Mouse (Mus musculus) testis, postnatal 14 days (tissue): Measurements from ENCODE around the gene Lrrc8c.
"Not testable (repeated sequence)": the region's sequence is repeated elsewhere in the genome, so short reads cannot be mapped to it uniquely, and the experiment has no call there.

Source experiments
- DNase-seq: peaks from one replicate; pipeline ENCODE4 v3.0.0; 2021; ENCODE audit warnings: low spot score

Lrrc8c gene

GRCm38 (mm10) chr5:105602585-105602984 is 83.4 kb downstream of the Lrrc8c start:
- peak; percentile 55 for DNase-seq

DNA sequence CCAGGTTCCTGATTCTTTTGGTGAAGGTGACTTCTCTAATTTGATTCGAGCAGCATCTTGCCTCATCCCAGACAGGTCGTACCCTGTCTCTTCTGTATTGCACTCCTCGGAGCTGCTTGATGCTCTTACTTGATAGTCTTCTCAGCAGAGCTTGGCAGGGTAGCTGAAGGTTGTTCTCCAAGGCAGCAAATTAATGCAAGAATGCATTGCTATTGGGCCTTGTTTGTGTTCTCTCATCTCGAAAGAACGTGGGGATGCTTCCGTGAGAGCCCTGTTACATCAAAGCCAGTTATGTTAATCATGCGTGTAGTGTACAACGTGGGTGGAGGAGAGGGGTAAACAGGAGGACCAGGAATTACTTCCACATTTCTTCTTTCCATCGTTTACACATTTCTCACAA is 86.5 kb downstream of the Lrrc8c start:
- DNase-seq, result no peak

DNA sequence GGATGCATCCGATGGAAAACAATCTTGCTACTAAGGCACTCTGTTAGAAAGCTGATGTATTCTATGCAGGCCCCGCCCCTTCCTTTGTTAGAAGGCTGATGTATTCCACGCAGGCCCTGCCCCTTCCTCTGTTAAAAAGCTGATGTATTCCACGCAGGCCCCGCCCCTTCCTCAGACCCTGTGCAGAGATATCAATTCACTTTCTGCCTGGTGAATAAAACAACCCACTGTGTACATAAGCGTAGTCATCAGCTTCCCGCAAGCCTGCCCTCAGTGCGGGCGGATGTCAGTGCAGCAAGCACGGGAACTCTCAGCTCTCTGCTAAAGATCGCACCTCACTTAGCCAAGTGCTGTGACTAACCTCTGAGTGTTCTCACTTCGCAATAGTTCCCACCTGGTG is 90.5 kb downstream of the Lrrc8c start:
- DNase-seq, result no peak

- DNase-seq, result no peak
These were observed 93.8 kb downstream of the Lrrc8c start for GRCm38 (mm10) chr5:105613002-105613401.

GRCm38 (mm10) chr5:105614000-105614399 is 94.8 kb downstream of the Lrrc8c start:
- DNase-seq, result no peak

GRCm38 (mm10) chr5:105614682-105615434 is 95.7 kb downstream of the Lrrc8c start:
- no peak for DNase-seq

GRCm38 (mm10) chr5:105615871-105616454 is 96.8 kb downstream of the Lrrc8c start:
- no peak for DNase-seq

DNA sequence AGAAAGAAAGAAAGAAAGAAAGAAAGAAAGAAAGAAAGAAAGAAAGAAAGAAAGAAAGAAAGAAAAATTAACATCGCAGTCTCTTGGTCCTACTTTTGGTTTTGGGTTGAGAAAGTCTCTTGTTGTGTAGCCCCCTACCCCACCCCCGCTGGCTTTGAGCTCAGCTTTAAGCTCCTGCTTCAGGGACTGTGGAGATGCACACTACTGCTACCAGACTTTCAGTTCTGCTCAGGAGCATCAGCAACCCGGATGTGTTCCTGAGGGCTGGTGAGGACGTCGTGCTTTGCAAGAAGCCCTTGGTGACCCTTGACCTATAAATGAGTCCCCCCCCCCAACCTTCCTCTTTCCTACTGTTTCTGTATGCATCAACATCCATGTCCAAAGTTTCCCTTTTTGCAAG is 97.3 kb downstream of the Lrrc8c start:
- no peak for DNase-seq

GRCm38 (mm10) chr5:105618510-105618909 is 99.3 kb downstream of the Lrrc8c start:
- DNase-seq, result no peak

DNA sequence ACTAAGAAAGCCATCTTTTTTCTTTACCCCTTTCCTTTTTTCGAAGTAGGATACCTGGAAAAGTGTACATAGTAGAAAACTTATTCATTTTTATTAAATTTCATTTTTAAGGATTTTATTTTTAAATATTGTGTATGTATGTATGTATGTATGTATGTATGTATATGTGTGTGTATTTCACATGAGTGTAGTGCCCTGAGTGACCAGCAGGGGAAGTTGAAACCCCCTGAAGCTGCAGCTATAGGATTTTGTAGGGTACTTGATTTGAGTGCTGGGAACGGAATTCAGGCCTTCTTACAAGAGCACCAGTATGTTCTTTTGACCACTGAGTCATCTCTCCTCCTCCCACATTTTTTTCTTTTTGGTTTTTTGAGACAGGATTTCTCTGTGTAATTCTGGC is 100.5 kb downstream of the Lrrc8c start:
- no peak for DNase-seq

DNA sequence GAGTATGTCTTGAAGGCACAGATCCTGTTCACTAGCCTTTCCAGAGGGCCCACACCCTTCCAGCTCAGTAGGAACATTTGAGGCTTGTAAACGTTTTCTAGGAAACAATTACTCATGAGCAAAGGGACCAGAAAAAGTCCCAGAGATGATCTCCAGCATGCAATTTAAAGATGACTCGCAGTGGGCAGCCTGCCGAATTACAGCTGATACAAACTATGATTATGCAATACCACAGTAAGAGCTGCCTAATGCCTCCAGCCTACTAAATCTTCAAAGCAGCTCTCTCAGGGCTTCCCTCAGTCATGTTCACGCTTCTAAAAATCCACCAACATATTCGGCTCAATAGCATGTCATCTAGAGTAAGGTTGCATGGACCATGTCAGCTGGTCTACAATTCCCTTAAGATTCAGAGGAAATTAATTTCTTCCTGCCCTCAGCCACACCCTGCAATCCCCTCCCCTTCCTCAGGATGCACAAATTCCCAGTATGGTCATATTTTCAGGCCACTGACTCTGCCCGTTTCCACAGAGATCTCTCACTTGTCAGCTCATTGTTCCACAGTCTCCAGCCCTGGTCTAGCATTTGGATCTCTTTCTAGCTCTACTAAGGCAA is 101.4 kb downstream of the Lrrc8c start:
- no peak for DNase-seq

DNA sequence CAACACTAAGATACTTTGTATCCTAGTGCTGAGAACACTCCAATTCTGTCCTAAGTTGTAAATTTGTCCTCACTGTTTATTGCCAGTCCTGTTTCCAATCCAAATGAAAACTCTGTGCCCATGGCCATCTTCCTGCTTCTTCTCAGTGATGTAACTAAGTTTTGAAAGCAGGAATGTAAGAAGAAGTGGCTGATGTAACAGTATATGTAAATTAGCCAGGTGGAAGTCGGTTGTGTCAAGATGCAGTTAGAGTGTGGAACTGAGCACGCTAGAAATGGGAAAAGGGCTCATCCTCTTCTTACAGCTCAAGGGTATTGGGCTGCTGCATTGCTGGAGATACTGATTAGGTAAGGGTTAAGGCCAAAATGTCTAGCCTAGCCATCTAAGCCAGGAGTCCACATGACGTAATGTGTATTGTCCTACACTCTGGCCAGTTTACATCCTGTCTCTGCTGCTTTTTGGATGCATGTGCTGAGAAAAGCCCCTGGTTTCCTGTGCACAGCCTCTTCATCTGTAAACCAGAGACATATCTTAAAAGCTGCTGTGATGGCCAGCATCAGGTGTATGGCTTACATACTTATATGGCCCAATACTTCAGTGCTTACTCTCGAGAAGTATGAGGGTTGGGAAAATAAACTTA is 104.0 kb downstream of the Lrrc8c start:
- DNase-seq, result no peak

DNA sequence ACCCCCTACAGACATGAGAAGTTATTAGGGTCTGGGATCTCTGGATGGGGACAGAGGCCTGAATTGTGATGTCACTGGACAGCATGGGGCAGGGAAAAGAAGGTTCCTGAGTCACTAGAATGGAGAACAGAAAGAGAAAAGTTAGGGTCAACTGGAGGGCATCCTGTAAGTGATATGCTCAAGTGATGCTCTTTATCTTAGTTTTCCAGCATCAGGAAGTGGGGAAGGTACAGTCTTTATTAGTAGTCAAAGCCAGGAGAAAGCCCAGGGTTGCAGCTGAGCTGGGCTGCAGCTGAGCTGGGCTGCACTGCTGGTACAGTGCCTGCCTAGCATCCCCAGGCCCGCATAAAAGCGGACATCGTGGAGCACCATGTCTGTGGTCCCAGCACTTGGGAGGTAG is 105.1 kb downstream of the Lrrc8c start:
- DNase-seq, result no peak

DNA sequence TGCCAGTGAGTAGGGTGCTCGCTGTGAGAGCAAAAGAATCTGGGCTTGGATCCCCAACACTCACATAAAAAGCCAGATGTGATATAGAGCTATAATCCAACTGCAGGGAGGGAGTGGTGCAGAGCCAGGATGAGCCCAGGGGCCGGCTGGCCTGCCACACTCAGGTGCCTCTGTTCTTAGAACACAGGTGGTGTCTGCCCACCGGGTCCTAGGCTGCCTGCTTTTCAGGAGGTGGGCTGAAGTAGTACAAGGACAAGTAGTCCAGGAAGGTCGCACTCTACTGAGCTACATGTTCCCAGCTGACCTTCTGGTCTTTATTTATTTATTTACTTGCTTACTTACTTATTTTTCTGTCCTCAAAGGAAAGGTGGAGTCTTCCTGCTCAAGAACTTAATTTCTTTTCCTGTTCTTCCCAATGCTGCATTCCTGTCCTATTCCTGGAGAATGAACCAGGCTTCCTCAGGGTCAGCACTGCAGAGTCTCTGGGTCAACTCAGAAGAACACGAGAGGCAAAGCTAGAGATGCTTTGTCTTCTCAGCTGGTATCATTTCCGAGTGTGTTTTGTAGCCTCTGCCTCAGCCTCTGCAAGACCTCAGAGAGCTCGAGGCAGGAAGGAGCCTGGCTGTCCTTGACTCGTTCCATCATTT is 106.4 kb downstream of the Lrrc8c start:
- no peak for DNase-seq

DNA sequence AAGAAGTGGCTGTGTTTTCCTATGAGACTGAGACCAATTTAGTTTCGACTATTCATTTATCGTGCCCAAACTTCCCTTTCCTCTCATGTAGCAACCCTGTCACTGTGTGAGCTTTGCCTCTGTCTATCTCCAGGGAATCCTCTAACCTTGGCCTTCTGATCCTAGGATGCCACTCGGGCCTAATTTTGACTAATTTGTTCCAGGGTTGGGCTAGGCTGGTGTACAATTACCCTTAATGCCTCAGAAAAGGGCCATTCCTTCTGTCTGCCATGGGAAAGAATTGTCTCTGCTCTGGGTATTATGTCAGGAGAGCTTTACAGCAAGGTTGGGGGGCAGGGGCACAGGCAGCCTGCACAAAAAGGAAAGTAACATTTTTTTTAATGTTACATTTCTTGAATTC is 107.2 kb downstream of the Lrrc8c start:
- DNase-seq, result no peak

DNA sequence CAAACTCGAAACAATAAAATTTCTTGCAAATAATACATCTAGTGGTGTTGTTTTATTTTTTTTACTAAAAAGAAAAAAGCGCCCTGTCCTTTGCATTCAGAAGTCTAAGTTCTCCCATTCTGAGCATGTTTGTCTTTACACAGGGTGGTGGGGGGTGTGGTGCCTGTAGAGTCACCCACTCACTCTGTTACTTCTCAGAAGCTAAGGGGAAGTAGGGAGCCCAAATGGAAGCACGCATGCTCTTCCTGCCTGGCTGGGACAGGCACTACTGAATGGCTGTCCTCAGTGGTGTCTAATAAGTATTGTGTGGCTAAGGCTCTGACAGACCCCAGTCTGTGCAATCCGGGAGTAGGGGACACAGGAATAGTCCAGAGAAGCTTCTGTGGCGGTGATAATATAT is 107.9 kb downstream of the Lrrc8c start:
- DNase-seq, result no peak

DNA sequence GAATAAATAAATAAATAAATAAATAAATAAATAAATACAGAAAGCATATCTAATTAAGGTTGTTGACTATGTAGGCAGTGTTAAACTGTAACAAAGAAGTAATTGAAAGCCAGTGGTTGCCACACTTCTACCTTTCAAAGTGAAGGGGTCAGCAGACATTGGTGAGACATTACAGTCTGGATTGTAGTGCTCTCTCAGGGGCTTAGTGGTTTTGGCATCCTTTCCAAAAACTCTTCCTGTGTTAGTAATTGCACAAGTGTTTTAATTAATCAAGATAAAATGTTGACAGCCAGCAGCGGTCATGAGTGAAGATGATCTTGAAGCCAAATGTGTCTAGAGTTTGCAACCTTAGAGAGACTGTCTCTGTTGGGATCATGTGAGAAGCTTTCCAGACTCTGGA is 110.8 kb downstream of the Lrrc8c start:
- DNase-seq, result no peak

- DNase-seq, result no peak
These were observed 112.9 kb downstream of the Lrrc8c start for GRCm38 (mm10) chr5:105632066-105632465.

DNA sequence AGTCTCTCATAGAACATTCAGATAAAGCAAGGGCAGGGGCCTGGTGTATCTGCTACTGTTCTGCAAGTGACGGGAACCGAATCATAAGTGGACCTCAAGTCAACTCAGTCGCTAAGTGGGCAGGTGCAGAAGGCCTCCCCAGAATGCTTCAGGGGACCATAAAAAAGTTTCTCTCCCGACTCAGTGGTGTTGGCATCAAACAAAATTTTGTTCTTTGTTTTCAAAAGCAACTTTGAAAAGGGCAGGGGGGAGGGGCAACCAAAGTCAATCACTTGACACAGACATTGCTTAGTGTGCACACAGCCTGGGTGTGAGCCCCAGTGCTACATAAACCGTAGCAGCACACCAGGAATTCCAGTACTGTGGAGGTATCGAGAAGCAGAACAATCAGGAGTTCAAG is 116.4 kb downstream of the Lrrc8c start:
- no peak for DNase-seq

GRCm38 (mm10) chr5:105636484-105637191 is 117.5 kb downstream of the Lrrc8c start:
- no peak for DNase-seq

DNA sequence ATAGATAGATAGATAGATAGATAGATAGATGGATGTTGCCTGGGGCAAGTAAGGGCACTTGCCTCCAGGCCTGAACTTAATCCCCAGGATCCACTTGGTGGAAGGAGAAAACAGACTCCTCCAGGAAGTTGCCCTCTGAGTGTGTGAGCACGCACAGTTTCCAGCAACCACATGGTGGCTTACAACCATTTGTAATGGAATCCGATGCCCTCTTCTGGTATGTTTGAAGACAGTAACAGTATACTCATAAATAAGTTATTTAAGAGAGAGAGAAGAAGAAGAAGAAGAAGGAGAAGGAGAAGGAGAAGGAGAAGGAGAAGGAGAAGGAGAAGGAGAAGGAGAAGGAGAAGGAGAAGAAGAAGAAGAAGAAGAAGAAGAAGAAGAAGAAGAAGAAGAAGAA is 119.1 kb downstream of the Lrrc8c start:
- not testable (repeated sequence) for DNase-seq

- DNase-seq, result no peak
These were observed 119.7 kb downstream of the Lrrc8c start for GRCm38 (mm10) chr5:105638916-105639315.
